Mouse (Mus musculus) kidney, embryonic 16.5 days (tissue): ENCODE data around the gene Sidt1. TPM values are rescaled to one million over a fixed set of nuclear protein-coding genes. Genes with fewer than 3 reads are reported as not detected.

Experiments
- ATAC-seq: fragments of 200-750 bp; cut with Nextera tagmentation; 2 replicates; pipeline ENCODE4 v1.8.0; 2017; ENCODE audit warnings: moderate TSS enrichment; ENCODE audit not compliant: low FRiP score, low TSS enrichment
- H3K27ac ChIP-seq: fragments of 300-500 bp; sonication (generic); 2 replicates; pipeline ENCODE4 v1.5.1; 2014; ENCODE audit warnings: low read length
- H3K27me3 ChIP-seq: fragments of 300-500 bp; sonication (generic); 2 replicates; pipeline ENCODE4 v1.6.1; 2014; ENCODE audit warnings: low read length, control low read depth, mixed read lengths; ENCODE audit not compliant: insufficient read depth
- H3K36me3 ChIP-seq: fragments of 300-500 bp; sonication (generic); 2 replicates; pipeline ENCODE4 v1.6.1; 2014; ENCODE audit warnings: low read length, control low read depth, mixed read lengths; ENCODE audit not compliant: insufficient read depth
- H3K4me1 ChIP-seq: fragments of 300-500 bp; sonication (generic); 2 replicates; pipeline ENCODE4 v1.6.1; 2014; ENCODE audit warnings: low read length, control low read depth, mixed read lengths; ENCODE audit not compliant: insufficient read depth
- H3K4me2 ChIP-seq: fragments of 300-500 bp; sonication (generic); replicated peaks from 2 replicates; pipeline ENCODE4 v1.6.1; 2014; ENCODE audit warnings: low read depth, low read length
- H3K4me3 ChIP-seq: fragments of 300-500 bp; sonication (generic); 2 replicates; pipeline ENCODE4 v1.5.1; 2014; ENCODE audit warnings: mild to moderate bottlenecking, low read length
- H3K9ac ChIP-seq: fragments of 300-500 bp; sonication (generic); replicated peaks from 2 replicates; pipeline ENCODE4 v1.6.1; 2014; ENCODE audit warnings: low read length
- H3K9me3 ChIP-seq: fragments of 300-500 bp; sonication (generic); 2 replicates; pipeline ENCODE4 v1.6.1; 2016; ENCODE audit warnings: low read length, control low read depth
- WGBS: fragments of 180-500 bp; shearing (Covaris S2); extraction: QIAGEN DNeasy Blood & Tissue Kit; methylation state at CpG from one replicate; pipeline ENCODE4 v1.1.7; 2014; 5-methylcytosine and 5-hydroxymethylcytosine counted together
- polyA plus RNA-seq: library from polyadenylated mRNA; unstranded; fragments of >200 nt; fragmentation: Nextera tagmentation; extraction: Ambion mirVana; gene quantifications from 2 replicates; pipeline ENCODE4 v1.2.1, GENCODE M21; 2015

The Sidt1 gene
- polyA plus RNA-seq, 1 experiment from 2014 or later, result 0.76 TPM

DNA sequence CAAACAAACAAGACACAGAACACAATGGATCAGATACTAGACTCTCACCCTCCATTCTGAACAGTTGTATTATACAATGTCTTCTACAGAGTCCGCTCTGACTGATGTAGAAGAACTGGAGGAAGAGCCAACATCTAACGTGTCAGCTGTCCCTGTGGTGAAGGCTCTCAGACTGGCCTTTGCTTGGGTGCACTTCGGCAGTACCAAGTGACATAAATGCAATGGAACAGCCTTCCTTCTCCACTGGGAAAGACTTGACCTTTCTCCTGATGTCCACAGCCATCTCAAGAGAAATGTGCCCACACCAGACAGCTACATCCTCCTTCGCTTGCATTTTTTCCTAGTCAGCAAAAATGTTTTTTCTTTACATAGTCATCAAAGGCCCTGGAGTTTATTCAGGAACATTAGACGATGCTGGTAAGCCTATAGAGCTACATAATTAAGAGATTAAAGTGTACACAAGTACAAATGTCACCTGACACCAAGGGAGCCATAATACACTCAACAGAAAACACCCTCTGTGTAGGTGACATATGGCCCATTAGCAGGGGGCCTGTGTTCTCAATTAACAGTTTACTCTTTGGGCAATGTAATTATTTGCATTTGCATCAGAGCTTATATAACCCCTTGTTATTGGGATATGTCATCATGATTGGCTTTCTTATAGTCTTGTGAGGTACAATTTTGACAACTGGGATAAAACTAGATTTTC lies 50.2 kb downstream of the Sidt1 start:
- Histone ChIP-seq H3K4me3 (no peak overlapping the region), H3K27me3 (no peaks in the 10 kb centered on the region), H3K4me2 (no peak overlapping the region), H3K9ac (no peak overlapping the region), H3K9me3 (no peaks in the 10 kb centered on the region), H3K27ac (no peak overlapping the region), H3K4me1 (no peaks in the 10 kb centered on the region), H3K36me3 (no peaks in the 10 kb centered on the region)
- WGBS, result 67% methylated on average over 5 of the region's 5 CpGs
- ATAC-seq, result no peak

DNA sequence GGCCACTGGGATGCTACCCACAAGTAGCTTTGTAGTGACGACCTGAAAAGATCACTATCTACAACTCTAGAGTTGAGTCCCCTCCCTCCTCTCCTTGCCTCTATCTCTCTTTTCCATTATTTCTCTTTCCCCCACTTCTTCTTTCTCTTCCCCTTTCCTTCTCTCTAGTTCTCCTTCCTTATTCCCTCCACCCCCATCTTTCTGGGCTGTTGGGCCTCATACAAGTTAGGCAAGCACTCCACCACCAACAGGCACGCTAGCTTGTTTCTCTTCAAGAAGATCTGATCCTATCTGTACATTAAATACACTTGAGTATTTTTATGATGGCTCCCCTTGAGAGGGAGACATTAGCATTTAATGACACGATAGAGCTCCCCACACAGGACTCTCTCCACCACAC lies 51.0 kb downstream of the Sidt1 start:
- H3K36me3 ChIP-seq, result no peaks in the 10 kb centered on the region
- 69% methylated on average over 3 of the region's 3 CpGs for WGBS

DNA sequence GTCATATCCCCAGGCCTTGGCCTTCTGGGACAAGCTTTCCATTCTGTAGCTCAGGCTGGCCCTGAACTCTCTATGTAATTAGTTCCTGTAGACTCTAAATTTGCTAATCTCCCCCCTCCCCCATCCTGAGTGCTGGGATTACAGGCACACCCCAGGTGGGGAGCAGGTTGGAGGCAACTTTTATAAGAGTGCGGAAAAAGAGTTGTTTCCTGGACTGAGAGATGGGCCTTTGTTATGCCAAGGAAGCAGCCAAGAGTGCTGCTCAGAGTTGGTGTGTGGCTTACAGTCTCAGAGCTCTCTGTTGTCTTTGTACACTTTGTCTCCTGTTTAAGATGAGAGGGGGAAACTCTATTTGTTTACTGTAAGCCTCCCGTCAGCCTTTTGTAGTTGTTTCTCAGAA lies 52.2 kb downstream of the Sidt1 start:
- Histone ChIP-seq H3K9ac (no peak overlapping the region), H3K4me3 (no peak overlapping the region), H3K27ac (no peak overlapping the region), H3K9me3 (no peaks in the 10 kb centered on the region), H3K4me2 (no peak overlapping the region), H3K36me3 (no peaks in the 10 kb centered on the region), H3K27me3 (no peaks in the 10 kb centered on the region), H3K4me1 (no peaks in the 10 kb centered on the region)
- no peak for ATAC-seq
- WGBS, result 68% methylated on average over 2 of the region's 2 CpGs

More for the DNA sequence above, 51.0 kb downstream of the Sidt1 start:
- no peaks in the 10 kb centered on the region for H3K27me3 ChIP-seq
- H3K4me3 ChIP-seq, result no peak overlapping the region
- H3K27ac ChIP-seq, result no peak overlapping the region
- H3K4me2 ChIP-seq, result no peak overlapping the region
- H3K9me3 ChIP-seq, result no peaks in the 10 kb centered on the region
- no peak overlapping the region for H3K9ac ChIP-seq
- no peaks in the 10 kb centered on the region for H3K4me1 ChIP-seq
- ATAC-seq, result no peak

DNA sequence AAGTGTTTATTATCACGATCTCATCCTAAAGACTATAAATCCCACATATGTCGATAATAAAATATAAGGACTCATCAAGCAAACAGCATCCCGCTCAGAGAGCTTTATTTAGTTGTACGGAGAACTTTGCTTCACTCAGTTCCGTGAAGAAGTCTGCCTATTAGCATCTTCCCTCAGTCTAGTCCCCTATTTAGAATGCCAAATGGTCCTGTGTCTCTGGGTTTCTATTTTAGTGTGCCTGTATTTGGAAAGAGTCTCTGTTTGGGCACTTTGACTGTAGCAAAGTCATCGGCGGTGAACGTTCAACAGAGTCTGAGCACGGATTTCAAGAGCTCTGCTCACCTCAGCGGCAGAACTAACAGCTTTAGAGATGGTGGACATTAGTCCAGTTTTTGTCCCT lies 55.8 kb downstream of the Sidt1 start:
- Histone ChIP-seq H3K36me3 (no peaks in the 10 kb centered on the region), H3K4me1 (no peaks in the 10 kb centered on the region), H3K27me3 (no peaks in the 10 kb centered on the region), H3K9me3 (no peaks in the 10 kb centered on the region), H3K27ac (no peak overlapping the region), H3K4me2 (no peak overlapping the region), H3K9ac (no peak overlapping the region), H3K4me3 (no peak overlapping the region)
- no peak for ATAC-seq
- 92% methylated on average over 10 of the region's 10 CpGs for WGBS

DNA sequence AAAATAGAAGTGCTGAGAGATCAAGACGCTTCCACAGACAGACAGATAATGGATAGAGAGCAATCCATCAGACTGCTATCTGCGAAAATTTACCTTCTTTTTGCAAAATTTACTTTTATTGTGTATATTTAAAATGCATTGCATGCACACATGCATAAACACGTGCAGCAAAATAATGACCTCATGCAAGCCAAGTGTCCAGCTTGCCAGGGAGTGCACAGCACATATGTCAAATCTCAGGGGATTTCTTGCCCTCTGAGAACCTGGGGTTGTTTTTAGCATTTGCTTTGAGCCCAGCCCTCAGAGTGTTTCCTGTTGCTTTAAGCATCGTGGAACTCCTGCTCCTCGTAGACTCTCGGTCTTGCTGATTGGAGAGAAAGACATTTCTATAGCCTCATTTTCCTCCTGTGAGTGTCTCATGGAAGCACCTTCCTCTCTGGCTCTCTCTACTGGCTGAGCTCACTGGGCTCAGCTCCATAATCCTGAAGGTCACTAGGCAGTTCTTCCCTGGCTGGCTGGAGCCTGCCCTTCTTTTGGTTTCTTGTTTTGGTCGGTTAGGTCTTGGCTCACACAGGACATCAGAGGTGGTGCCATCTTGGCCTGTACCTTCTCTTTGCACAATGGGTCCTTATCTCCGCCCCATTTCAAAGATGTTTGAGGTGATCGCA lies 61.5 kb downstream of the Sidt1 start:
- Histone ChIP-seq H3K4me1 (peaks cover 11% of the 10 kb centered on the region; the same call in 1 of the 2 replicates), H3K27ac (peak overlapping the region; percentile 6; the same call in 1 of the 2 replicates), H3K4me2 (no peak overlapping the region), H3K27me3 (no peaks in the 10 kb centered on the region), H3K9me3 (no peaks in the 10 kb centered on the region), H3K9ac (no peak overlapping the region), H3K4me3 (no peak overlapping the region), H3K36me3 (no peaks in the 10 kb centered on the region)
- no peak for ATAC-seq
- 65% methylated on average over 9 of the region's 9 CpGs for WGBS

DNA sequence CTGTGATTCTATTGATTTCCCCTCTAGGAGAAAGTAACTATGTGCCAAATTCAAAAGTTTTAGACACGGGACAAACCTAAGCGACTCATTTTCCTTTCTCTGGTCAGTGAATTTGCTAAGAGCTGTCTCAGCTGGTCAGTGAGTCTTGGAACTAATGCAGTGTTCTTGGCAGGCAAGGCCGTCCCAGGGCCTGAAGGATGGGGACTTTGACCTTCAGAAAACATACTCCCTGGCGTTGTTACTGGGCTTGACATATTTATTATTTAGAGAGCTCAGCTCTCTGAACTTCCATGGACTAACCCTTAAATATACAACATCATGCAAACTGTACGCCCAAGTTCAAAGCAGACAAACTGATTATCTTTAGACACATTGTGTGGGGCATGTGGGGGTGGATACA lies 62.4 kb downstream of the Sidt1 start:
- 39% methylated on average over 5 of the region's 5 CpGs for WGBS

DNA sequence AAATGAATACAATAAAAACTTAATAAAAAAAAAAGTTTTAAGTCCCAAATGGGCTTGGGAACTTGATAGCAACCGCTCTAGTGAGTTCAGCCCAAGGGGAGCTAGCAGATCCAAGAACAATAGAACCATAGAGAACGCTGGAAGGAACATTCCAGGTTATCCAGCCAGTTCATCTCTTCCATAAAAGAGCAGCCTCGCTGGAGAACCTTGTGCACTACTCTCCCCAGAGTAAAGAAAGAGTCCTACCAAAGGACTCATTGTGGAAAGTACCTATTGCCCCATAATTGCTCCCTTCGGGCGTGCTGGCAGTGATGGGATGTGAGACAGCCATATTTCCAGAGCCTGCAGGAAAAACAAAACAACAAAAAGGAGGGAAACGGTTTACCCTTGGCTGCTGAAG lies 63.4 kb downstream of the Sidt1 start:
- Histone ChIP-seq H3K4me2 (no peak overlapping the region), H3K4me1 (peaks cover 11% of the 10 kb centered on the region; the same call in 1 of the 2 replicates), H3K36me3 (no peaks in the 10 kb centered on the region), H3K9me3 (no peaks in the 10 kb centered on the region), H3K9ac (no peak overlapping the region), H3K27me3 (no peaks in the 10 kb centered on the region), H3K4me3 (no peak overlapping the region), H3K27ac (peak overlapping the region; percentile 65; the same call in 1 of the 2 replicates)
- 50% methylated on average over 6 of the region's 6 CpGs for WGBS
- ATAC-seq, result no peak

More for the DNA sequence above, 62.4 kb downstream of the Sidt1 start:
- peaks cover 11% of the 10 kb centered on the region; the same call in 1 of the 2 replicates for H3K4me1 ChIP-seq
- no peaks in the 10 kb centered on the region for H3K36me3 ChIP-seq
- no peak overlapping the region for H3K4me3 ChIP-seq
- peak overlapping the region; percentile 65 for H3K27ac ChIP-seq
- peak; percentile 78 for ATAC-seq
- no peaks in the 10 kb centered on the region for H3K9me3 ChIP-seq
- no peaks in the 10 kb centered on the region for H3K27me3 ChIP-seq
- no peak overlapping the region for H3K4me2 ChIP-seq
- no peak overlapping the region for H3K9ac ChIP-seq

DNA sequence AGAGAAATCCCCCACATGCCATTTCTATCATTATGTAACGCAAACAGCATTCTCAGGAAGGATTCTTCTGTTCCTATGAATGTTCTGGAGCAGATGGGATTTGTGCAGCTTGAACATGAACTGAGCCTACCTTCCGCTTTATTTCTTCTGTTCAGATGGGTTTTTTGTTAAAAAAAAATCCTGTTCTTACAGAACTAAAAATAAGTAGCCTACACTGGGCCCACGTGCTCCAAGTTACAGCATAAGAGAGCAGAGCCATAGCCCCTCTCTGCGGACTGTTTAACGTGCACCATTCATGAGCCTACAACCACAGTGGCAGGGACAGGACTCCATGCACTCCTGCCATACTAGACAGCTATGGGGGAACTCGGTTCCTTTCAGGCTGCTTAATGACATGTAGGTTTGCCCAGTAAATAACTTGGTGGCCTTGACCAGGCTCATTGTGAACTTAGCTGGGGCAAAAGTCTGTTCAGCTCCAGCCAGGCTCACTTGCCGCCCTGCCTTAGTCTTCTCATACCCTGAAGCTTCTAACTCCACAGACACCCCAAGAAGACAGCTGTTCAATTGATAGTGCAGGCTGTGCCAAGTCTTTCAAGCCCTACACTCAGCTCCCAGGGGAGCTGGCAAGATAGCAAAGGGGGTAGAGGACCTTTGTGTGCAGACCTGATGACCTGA lies 64.3 kb downstream of the Sidt1 start:
- H3K4me1 ChIP-seq, result peaks cover 11% of the 10 kb centered on the region; the same call in 1 of the 2 replicates
- H3K27ac ChIP-seq, result no peak overlapping the region
- no peak overlapping the region for H3K9ac ChIP-seq
- no peak overlapping the region for H3K4me2 ChIP-seq
- WGBS, result 84% methylated on average over 7 of the region's 7 CpGs
- no peak for ATAC-seq
- no peaks in the 10 kb centered on the region for H3K27me3 ChIP-seq
- H3K36me3 ChIP-seq, result no peaks in the 10 kb centered on the region
- H3K9me3 ChIP-seq, result no peaks in the 10 kb centered on the region
- H3K4me3 ChIP-seq, result no peak overlapping the region

DNA sequence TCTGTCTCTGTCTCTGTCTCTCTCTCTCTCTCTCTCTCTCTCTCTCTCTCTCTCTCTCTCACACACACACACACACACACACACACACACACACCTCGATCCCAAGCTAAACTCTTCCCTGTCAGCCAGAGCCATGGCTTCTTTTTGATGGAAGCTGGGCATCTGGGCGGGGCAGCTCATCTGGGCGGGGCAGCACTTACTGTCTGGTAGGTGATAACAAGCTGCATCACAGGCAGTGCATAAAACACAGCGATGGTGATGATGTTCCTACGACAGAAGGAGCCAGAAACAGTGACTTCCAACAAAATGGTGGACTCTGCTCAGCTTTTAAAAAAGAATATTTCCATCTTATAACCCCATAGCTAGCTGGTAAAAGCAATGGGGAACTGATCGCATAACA lies 67.4 kb downstream of the Sidt1 start:
- 86% methylated on average over 6 of the region's 6 CpGs for WGBS
- Histone ChIP-seq H3K27ac (no peak overlapping the region), H3K4me1 (peaks cover 8% of the 10 kb centered on the region; the same call in 1 of the 2 replicates), H3K36me3 (no peaks in the 10 kb centered on the region), H3K27me3 (no peaks in the 10 kb centered on the region), H3K4me3 (no peak overlapping the region), H3K9me3 (no peaks in the 10 kb centered on the region), H3K4me2 (no peak overlapping the region), H3K9ac (no peak overlapping the region)
- ATAC-seq, result no peak
